Mouse (Mus musculus): ENCODE data around the gene Auts2. TPM values are rescaled to one million over a fixed set of nuclear protein-coding genes. Genes with fewer than 3 reads are reported as not detected.

Gene Auts2
- polyA plus RNA-seq, 1 experiment = 39.0 TPM

GRCm38 (mm10) chr5:132292932-132293331 lies 250.2 kb downstream of the Auts2 start:
- Histone ChIP-seq H3K4me1 (ENCODE audit: control insufficient read depth, insufficient read depth, low read length) (peaks cover 4% of the 10 kb centered on the region; the same call in 1 of the 2 replicates), H3K4me3 (replicated peaks; ENCODE audit: insufficient read depth, low read depth, low read length) (no peak overlapping the region), H3K27me3 (ENCODE audit: control insufficient read depth, insufficient read depth, low read length) (no peaks in the 10 kb centered on the region), H3K27ac (ENCODE audit: insufficient read depth, low read length) (no peak overlapping the region)
- TF ChIP-seq CTCF (IDR thresholded peaks at IDR 0.05; ENCODE audit: borderline replicate concordance, insufficient read depth, low read depth, low read length) (no peak), POLR2A (IDR thresholded peaks at IDR 0.05; ENCODE audit: borderline replicate concordance, insufficient read depth, low read length) (no peak)
- no peak for DNase-seq
- 92% methylated on average over 2 of the region's 2 CpGs for WGBS

DNA sequence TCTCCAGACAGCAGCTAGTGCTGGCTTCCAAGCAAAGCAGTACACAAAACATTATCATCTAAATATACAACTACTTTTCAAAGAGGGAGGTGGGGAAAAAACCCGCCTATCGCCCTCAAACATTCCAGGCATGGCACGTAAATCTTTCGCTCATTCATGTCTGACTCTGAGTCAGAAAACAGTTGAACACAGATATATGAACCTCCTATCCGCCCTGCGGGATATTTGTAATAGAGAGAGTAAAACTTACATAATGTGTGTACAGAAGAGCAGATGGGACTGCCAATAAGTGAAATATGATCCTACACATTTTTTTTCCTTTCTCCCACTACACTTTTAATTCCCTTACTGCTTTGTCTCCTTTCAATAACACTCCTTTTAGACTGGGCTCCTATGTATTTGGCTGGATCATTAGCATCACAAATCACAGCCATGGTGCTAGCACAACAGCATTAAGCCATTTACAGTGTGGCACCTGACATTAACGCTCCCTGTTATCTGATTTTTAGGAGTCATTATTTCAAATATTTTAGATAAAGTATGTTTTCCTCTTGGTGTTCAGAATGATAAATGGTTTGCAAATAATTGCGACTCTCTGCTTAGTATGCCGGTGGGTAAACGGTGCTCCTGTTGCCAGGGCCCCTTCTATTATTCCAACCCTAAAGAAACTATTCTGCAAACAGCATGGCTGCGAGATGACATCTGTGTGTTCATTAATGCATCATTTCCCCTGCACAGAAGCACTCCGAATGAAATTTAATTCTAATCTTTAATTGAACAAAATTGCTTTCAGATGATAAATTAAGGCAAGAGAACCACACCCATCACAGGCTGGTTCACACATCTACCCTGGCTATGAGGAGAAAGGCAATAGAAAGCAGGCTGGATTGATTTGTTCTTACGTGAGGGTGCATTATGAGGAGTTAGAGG lies 252.3 kb downstream of the Auts2 start:
- no peak for DNase-seq
- Histone ChIP-seq H3K4me1 (ENCODE audit: control insufficient read depth, insufficient read depth, low read length) (peaks cover 4% of the 10 kb centered on the region; the same call in 1 of the 2 replicates), H3K27me3 (ENCODE audit: control insufficient read depth, insufficient read depth, low read length) (no peaks in the 10 kb centered on the region), H3K27ac (ENCODE audit: insufficient read depth, low read length) (no peak overlapping the region), H3K4me3 (replicated peaks; ENCODE audit: insufficient read depth, low read depth, low read length) (no peak overlapping the region)
- 82% methylated on average over 13 of the region's 13 CpGs for WGBS
- TF ChIP-seq POLR2A (IDR thresholded peaks at IDR 0.05; ENCODE audit: borderline replicate concordance, insufficient read depth, low read length) (no peak), CTCF (IDR thresholded peaks at IDR 0.05; ENCODE audit: borderline replicate concordance, insufficient read depth, low read depth, low read length) (no peak)

GRCm38 (mm10) chr5:132283741-132284140 lies 259.4 kb downstream of the Auts2 start:
- no peak overlapping the region for H3K27ac ChIP-seq (ENCODE audit: insufficient read depth, low read length)
- 92% methylated on average over 3 of the region's 3 CpGs for WGBS
- H3K4me3 ChIP-seq (replicated peaks; ENCODE audit: insufficient read depth, low read depth, low read length) = no peak overlapping the region
- H3K4me1 ChIP-seq (ENCODE audit: control insufficient read depth, insufficient read depth, low read length) = no peaks in the 10 kb centered on the region
- no peaks in the 10 kb centered on the region for H3K27me3 ChIP-seq (ENCODE audit: control insufficient read depth, insufficient read depth, low read length)
- TF ChIP-seq CTCF (IDR thresholded peaks at IDR 0.05; ENCODE audit: borderline replicate concordance, insufficient read depth, low read depth, low read length) (no peak), POLR2A (IDR thresholded peaks at IDR 0.05; ENCODE audit: borderline replicate concordance, insufficient read depth, low read length) (no peak)
- DNase-seq = no peak

- Histone ChIP-seq H3K4me1 (ENCODE audit: control insufficient read depth, insufficient read depth, low read length) (peaks cover 4% of the 10 kb centered on the region; the same call in 1 of the 2 replicates), H3K4me3 (replicated peaks; ENCODE audit: insufficient read depth, low read depth, low read length) (no peak overlapping the region), H3K27me3 (ENCODE audit: control insufficient read depth, insufficient read depth, low read length) (no peaks in the 10 kb centered on the region), H3K27ac (ENCODE audit: insufficient read depth, low read length) (no peak overlapping the region)
- WGBS = 82% methylated on average over 15 of the region's 15 CpGs
- DNase-seq = no peak
- TF ChIP-seq CTCF (IDR thresholded peaks at IDR 0.05; ENCODE audit: borderline replicate concordance, insufficient read depth, low read depth, low read length) (no peak), POLR2A (IDR thresholded peaks at IDR 0.05; ENCODE audit: borderline replicate concordance, insufficient read depth, low read length) (no peak)
These were observed 268.8 kb downstream of the Auts2 start for GRCm38 (mm10) chr5:132274098-132274898.

DNA sequence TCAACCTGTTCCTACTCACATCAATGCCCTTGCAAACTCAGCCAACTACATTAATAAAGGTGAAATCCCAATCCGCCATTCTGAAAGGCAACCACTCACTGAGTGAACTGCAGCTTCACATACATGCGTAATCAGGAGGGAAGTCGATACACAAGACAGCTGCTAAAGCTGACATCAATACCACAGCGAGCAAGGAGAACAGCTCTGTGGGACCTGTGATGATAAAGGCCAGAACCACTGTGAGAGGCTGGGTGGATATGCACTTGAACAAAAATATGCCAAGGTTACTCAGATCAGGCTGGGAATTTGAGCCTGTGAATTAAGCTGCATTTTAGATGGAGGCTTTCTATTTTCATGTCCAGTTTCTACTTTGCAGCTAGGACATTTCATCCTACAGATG lies 271.0 kb downstream of the Auts2 start:
- no peak overlapping the region for H3K4me3 ChIP-seq (replicated peaks; ENCODE audit: insufficient read depth, low read depth, low read length)
- H3K4me1 ChIP-seq (ENCODE audit: control insufficient read depth, insufficient read depth, low read length) = peaks cover 4% of the 10 kb centered on the region; the same call in 1 of the 2 replicates
- no peak for DNase-seq
- TF ChIP-seq POLR2A (IDR thresholded peaks at IDR 0.05; ENCODE audit: borderline replicate concordance, insufficient read depth, low read length) (no peak), CTCF (IDR thresholded peaks at IDR 0.05; ENCODE audit: borderline replicate concordance, insufficient read depth, low read depth, low read length) (no peak)
- no peaks in the 10 kb centered on the region for H3K27me3 ChIP-seq (ENCODE audit: control insufficient read depth, insufficient read depth, low read length)
- no peak overlapping the region for H3K27ac ChIP-seq (ENCODE audit: insufficient read depth, low read length)
- WGBS = 73% methylated on average over 4 of the region's 4 CpGs

- 92% methylated on average over 1 of the region's 1 CpGs for WGBS
These were observed 272.2 kb downstream of the Auts2 start for GRCm38 (mm10) chr5:132270896-132271295.

GRCm38 (mm10) chr5:132270074-132270473 lies 273.1 kb downstream of the Auts2 start:
- DNase-seq = no peak
- TF ChIP-seq POLR2A (IDR thresholded peaks at IDR 0.05; ENCODE audit: borderline replicate concordance, insufficient read depth, low read length) = no peak
- TF ChIP-seq CTCF (IDR thresholded peaks at IDR 0.05; ENCODE audit: borderline replicate concordance, insufficient read depth, low read depth, low read length) = no peak
- Histone ChIP-seq H3K27ac (ENCODE audit: insufficient read depth, low read length) (no peak overlapping the region), H3K4me3 (replicated peaks; ENCODE audit: insufficient read depth, low read depth, low read length) (no peak overlapping the region), H3K4me1 (ENCODE audit: control insufficient read depth, insufficient read depth, low read length) (peaks cover 4% of the 10 kb centered on the region; the same call in 1 of the 2 replicates), H3K27me3 (ENCODE audit: control insufficient read depth, insufficient read depth, low read length) (no peaks in the 10 kb centered on the region)
- 96% methylated on average over 3 of the region's 3 CpGs for WGBS

More at GRCm38 (mm10) chr5:132270896-132271295, 272.2 kb downstream of the Auts2 start:
- Histone ChIP-seq H3K27ac (ENCODE audit: insufficient read depth, low read length) (no peak overlapping the region), H3K27me3 (ENCODE audit: control insufficient read depth, insufficient read depth, low read length) (no peaks in the 10 kb centered on the region), H3K4me3 (replicated peaks; ENCODE audit: insufficient read depth, low read depth, low read length) (no peak overlapping the region), H3K4me1 (ENCODE audit: control insufficient read depth, insufficient read depth, low read length) (peaks cover 4% of the 10 kb centered on the region; the same call in 1 of the 2 replicates)
- TF ChIP-seq CTCF (IDR thresholded peaks at IDR 0.05; ENCODE audit: borderline replicate concordance, insufficient read depth, low read depth, low read length) (no peak), POLR2A (IDR thresholded peaks at IDR 0.05; ENCODE audit: borderline replicate concordance, insufficient read depth, low read length) (no peak)
- no peak for DNase-seq

Measured in cerebellum, adult 2 months (tissue).